Mouse (Mus musculus) bone marrow macrophage, adult 2 months (primary cell): ENCODE results near the gene Prss16.

Experiments used
- CTCF ChIP-seq: IDR thresholded peaks from 2 replicates; pipeline ENCODE4 v1.5.1; 2012; ENCODE audit warnings: low read depth, mild to moderate bottlenecking, low read length, moderate library complexity
- POLR2A ChIP-seq: IDR thresholded peaks from 2 replicates; pipeline ENCODE4 v1.6.1; 2012; ENCODE audit warnings: mild to moderate bottlenecking, low read depth, low read length, borderline replicate concordance

DNA sequence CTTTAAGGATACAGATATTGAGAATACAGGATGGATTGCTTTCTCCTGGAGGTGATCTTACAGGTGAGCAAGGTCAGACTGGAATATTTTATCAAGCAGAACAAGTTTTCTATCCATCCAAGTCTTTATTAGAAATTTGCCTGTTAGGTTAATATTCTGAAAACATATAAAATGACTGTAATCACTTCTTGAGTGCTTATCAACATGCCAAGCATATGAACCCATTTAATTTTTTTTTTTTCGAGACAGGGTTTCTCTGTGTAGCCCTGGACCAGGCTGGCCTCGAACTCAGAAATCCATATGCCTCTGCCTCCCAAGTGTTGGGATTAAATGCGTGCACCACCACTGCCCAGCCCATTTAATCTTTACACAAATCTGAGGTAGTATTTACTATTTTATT lies 27.4 kb upstream of the Prss16 start:
- TF ChIP-seq CTCF (no peak), POLR2A (no peak)
